Mouse (Mus musculus) right cerebral cortex, adult 2 months (tissue): ENCODE measurements around the gene Ten1.

Experiments
- DNase-seq, 2 experiments: peaks; one replicate each; pipeline ENCODE4 v3.0.0; 2021 to 2022; ENCODE audit warnings: low spot score in 2 of 2

Gene Ten1

GRCm38 (mm10) chr11:116196866-116197583 is 1.6 kb upstream of the Ten1 start:
- no peak for DNase-seq

- no peak for DNase-seq
Measured at GRCm38 (mm10) chr11:116197584-116197906, 1.1 kb upstream of the Ten1 start.

GRCm38 (mm10) chr11:116198132-116198531 is 523 bp upstream of the Ten1 start:
- DNase-seq, result no peak

- DNase-seq, result no peak
Measured at GRCm38 (mm10) chr11:116201151-116201550, 2.5 kb downstream of the Ten1 start.

GRCm38 (mm10) chr11:116203150-116203549 is 4.5 kb downstream of the Ten1 start:
- no peak for DNase-seq

- no peak for DNase-seq
Measured at GRCm38 (mm10) chr11:116206678-116207077, 8.0 kb downstream of the Ten1 start.

- no peak for DNase-seq
Measured at GRCm38 (mm10) chr11:116208660-116209059, 10.0 kb downstream of the Ten1 start.

GRCm38 (mm10) chr11:116209257-116209656 is 10.6 kb downstream of the Ten1 start:
- DNase-seq, result no peak

GRCm38 (mm10) chr11:116210696-116211095 is 12.0 kb downstream of the Ten1 start:
- no peak for DNase-seq

GRCm38 (mm10) chr11:116212847-116213246 is 14.2 kb downstream of the Ten1 start:
- no peak for DNase-seq

- no peak for DNase-seq
Measured at GRCm38 (mm10) chr11:116213877-116214510, 15.3 kb downstream of the Ten1 start.

- no peak for DNase-seq
Measured at GRCm38 (mm10) chr11:116215181-116215580, 16.5 kb downstream of the Ten1 start.

GRCm38 (mm10) chr11:116215991-116216390 is 17.3 kb downstream of the Ten1 start:
- no peak for DNase-seq

- no peak for DNase-seq
Measured at GRCm38 (mm10) chr11:116216549-116216948, 17.9 kb downstream of the Ten1 start.

GRCm38 (mm10) chr11:116218263-116218662 is 19.6 kb downstream of the Ten1 start:
- DNase-seq, result no peak

- peak; percentile 84 to 87 for DNase-seq
Measured at GRCm38 (mm10) chr11:116218737-116219400, 20.2 kb downstream of the Ten1 start.

- peak; percentile 38 to 41 for DNase-seq
Measured at GRCm38 (mm10) chr11:116219885-116220284, 21.2 kb downstream of the Ten1 start.

GRCm38 (mm10) chr11:116221931-116222739 is 23.5 kb downstream of the Ten1 start:
- peak in 1 of 2 experiments; percentile 16 for DNase-seq

GRCm38 (mm10) chr11:116222740-116223059 is 24.0 kb downstream of the Ten1 start:
- no peak for DNase-seq

- DNase-seq, result peak; percentile 75 to 79
Measured at GRCm38 (mm10) chr11:116226414-116226813, 27.8 kb downstream of the Ten1 start.

GRCm38 (mm10) chr11:116228699-116229098 is 30.0 kb downstream of the Ten1 start:
- DNase-seq, result no peak

- no peak for DNase-seq
Measured at GRCm38 (mm10) chr11:116232427-116232826, 33.8 kb downstream of the Ten1 start.
